Mouse (Mus musculus) small intestine, adult 2 months (tissue): ENCODE results near the gene Spred1.

Experiments
- CTCF ChIP-seq: fragments of 200-500 bp; IDR thresholded peaks from 2 replicates; pipeline ENCODE4 v1.5.1; 2012; ENCODE audit warnings: low read depth, mild to moderate bottlenecking, control low read depth, inconsistent platforms, low read length, moderate library complexity, mixed read lengths; ENCODE audit not compliant: insufficient replicate concordance, insufficient read length; ENCODE audit errors: extremely low read depth
- POLR2A ChIP-seq: fragments of 200-500 bp; IDR thresholded peaks from 2 replicates; pipeline ENCODE4 v1.6.1; 2012; ENCODE audit warnings: low read depth, mild to moderate bottlenecking, control low read depth, inconsistent platforms, low read length, moderate library complexity

GRCm38 (mm10) chr2:117129156-117129555 is 8.0 kb downstream of the Spred1 start:
- TF ChIP-seq CTCF (no peak), POLR2A (no peak)
